Mouse (Mus musculus): Measurements from ENCODE around the gene Itm2a. TPM values are rescaled to one million over a fixed set of nuclear protein-coding genes. Genes with fewer than 3 reads are reported as not detected.

Gene Itm2a
- total and polyA plus RNA-seq, 3 experiments = not detected

- Histone ChIP-seq H3K4me2 (ENCODE audit: insufficient read depth, low read depth, poor library complexity, severe bottlenecking) (no peak overlapping the region), H3K36me3 (replicated peaks in 1 of 2; ENCODE audit: control insufficient read depth in 1 of 2, insufficient read depth in 1 of 2, low read length in 1 of 2) (no peaks in the 10 kb centered on the region), H3K27me3 (replicated peaks) (no peaks in the 10 kb centered on the region), H3K9me3 (replicated peaks; ENCODE audit: low read length) (no peaks in the 10 kb centered on the region), H3K9ac (ENCODE audit: insufficient read depth, low read depth) (no peak overlapping the region), H3K27ac (ENCODE audit: insufficient read depth, low read depth) (no peak overlapping the region), H3K4me1 (ENCODE audit: control insufficient read depth in 1 of 2, insufficient read depth in 2 of 2) (no peaks in the 10 kb centered on the region), H3K4me3 (replicated peaks in 1 of 3; ENCODE audit: low read depth in 2 of 3, low read length in 2 of 3, poor library complexity in 1 of 3) (no peak overlapping the region), H3K79me2 (replicated peaks; ENCODE audit: control insufficient read depth, extremely low read depth, insufficient read depth, poor library complexity, severe bottlenecking) (no peaks in the 10 kb centered on the region)
- in situ Hi-C loops (cut with MboI; ENCODE audit: low pct_ligation_motif_present, low pct_unique_long_range_greater_than_20kb, low sequenced_read_pairs) (no loop called here), dilution Hi-C loops (cut with MboI; ENCODE audit: extremely low pct_ligation_motif_present, extremely low pct_unique_long_range_greater_than_20kb, low sequenced_read_pairs) (no loop called here)
- DNase-seq (ENCODE audit: extremely low read depth) = no peak
- TF ChIP-seq JUND (conservative IDR thresholded peaks at IDR 0.05; ENCODE audit: low read depth, low read length) (no peak), SIN3A (IDR thresholded peaks at IDR 0.05; ENCODE audit: low read length) (no peak), NELFE (IDR thresholded peaks at IDR 0.05; ENCODE audit: low read depth, low read length) (no peak), USF1 (IDR thresholded peaks at IDR 0.05; ENCODE audit: low read depth, low read length) (no peak), CHD2 (IDR thresholded peaks at IDR 0.05; ENCODE audit: low read length) (no peak), RAD21 (IDR thresholded peaks at IDR 0.05; ENCODE audit: low read depth, low read length) (no peak), POLR2A (IDR thresholded peaks at IDR 0.05; ENCODE audit: low read depth, low read length) (no peak), CTCF (conservative IDR thresholded peaks at IDR 0.05 in 1 of 2, IDR thresholded peaks at IDR 0.05 in 1 of 2; ENCODE audit: low read depth in 2 of 2, low read length in 2 of 2) (no peak), EP300 (IDR thresholded peaks at IDR 0.05; ENCODE audit: low read length) (no peak), POLR2AphosphoS2 (IDR thresholded peaks at IDR 0.05; ENCODE audit: low read depth, low read length) (no peak), RCOR1 (conservative IDR thresholded peaks at IDR 0.05; ENCODE audit: low read depth, low read length) (no peak), HCFC1 (IDR thresholded peaks at IDR 0.05; ENCODE audit: low read depth, low read length) (no peak), MYC (IDR thresholded peaks at IDR 0.05; ENCODE audit: low read depth, low read length) (no peak), MAFK (IDR thresholded peaks at IDR 0.05; ENCODE audit: insufficient replicate concordance, low read length) (no peak), MAX (IDR thresholded peaks at IDR 0.05; ENCODE audit: low read length) (no peak), KAT2A (IDR thresholded peaks at IDR 0.05; ENCODE audit: insufficient replicate concordance, low read length) (no peak)
These were observed 4.1 kb downstream of the Itm2a start for GRCm38 (mm10) chrX:107399087-107399486.

GRCm38 (mm10) chrX:107393256-107393655, 9.9 kb downstream of the Itm2a start:
- H3K4me1 ChIP-seq (ENCODE audit: control insufficient read depth in 1 of 2, insufficient read depth in 2 of 2) = no peaks in the 10 kb centered on the region
- TF ChIP-seq CTCF (conservative IDR thresholded peaks at IDR 0.05 in 1 of 2, IDR thresholded peaks at IDR 0.05 in 1 of 2; ENCODE audit: low read depth in 2 of 2, low read length in 2 of 2) (no peak), ZMIZ1 (IDR thresholded peaks at IDR 0.05; ENCODE audit: low read depth, low read length) (no peak), CHD1 (IDR thresholded peaks at IDR 0.05; ENCODE audit: low read depth, low read length) (no peak), JUN (IDR thresholded peaks at IDR 0.05; ENCODE audit: insufficient read depth, low read depth, low read length) (no peak), MYC (IDR thresholded peaks at IDR 0.05; ENCODE audit: low read depth, low read length) (no peak), SIN3A (IDR thresholded peaks at IDR 0.05; ENCODE audit: low read length) (no peak), POLR2A (IDR thresholded peaks at IDR 0.05; ENCODE audit: low read depth, low read length) (no peak), POLR2AphosphoS2 (IDR thresholded peaks at IDR 0.05; ENCODE audit: low read depth, low read length) (no peak), MXI1 (IDR thresholded peaks at IDR 0.05; ENCODE audit: low read depth, low read length) (no peak), ZNF384 (IDR thresholded peaks at IDR 0.05; ENCODE audit: low read depth, low read length) (no peak), E2F4 (IDR thresholded peaks at IDR 0.05; ENCODE audit: insufficient replicate concordance, low read depth, low read length) (no peak), ZC3H11A (IDR thresholded peaks at IDR 0.05; ENCODE audit: low read depth, low read length) (no peak)
- dilution Hi-C loops (cut with MboI; ENCODE audit: extremely low pct_ligation_motif_present, extremely low pct_unique_long_range_greater_than_20kb, low sequenced_read_pairs) = no loop called here
- H3K36me3 ChIP-seq (replicated peaks in 1 of 2; ENCODE audit: control insufficient read depth in 1 of 2, insufficient read depth in 1 of 2, low read length in 1 of 2) = no peaks in the 10 kb centered on the region
- H3K9ac ChIP-seq (ENCODE audit: insufficient read depth, low read depth) = no peak overlapping the region
- no peak overlapping the region for H3K4me2 ChIP-seq (ENCODE audit: insufficient read depth, low read depth, poor library complexity, severe bottlenecking)
- H3K79me2 ChIP-seq (replicated peaks; ENCODE audit: control insufficient read depth, extremely low read depth, insufficient read depth, poor library complexity, severe bottlenecking) = no peaks in the 10 kb centered on the region
- H3K9me3 ChIP-seq (replicated peaks; ENCODE audit: low read length) = no peaks in the 10 kb centered on the region
- H3K27ac ChIP-seq (ENCODE audit: insufficient read depth, low read depth) = no peak overlapping the region
- no peak for DNase-seq (ENCODE audit: extremely low read depth)
- H3K4me3 ChIP-seq (replicated peaks in 1 of 3; ENCODE audit: low read depth in 2 of 3, low read length in 2 of 3, poor library complexity in 1 of 3) = no peak overlapping the region
- no peaks in the 10 kb centered on the region for H3K27me3 ChIP-seq (replicated peaks)
- in situ Hi-C loops (cut with MboI; ENCODE audit: low pct_ligation_motif_present, low pct_unique_long_range_greater_than_20kb, low sequenced_read_pairs) = no loop called here

All from CH12.LX (cell line).